Mouse (Mus musculus): ENCODE results near the gene Ndufa9. TPM values are rescaled to one million over a fixed set of nuclear protein-coding genes. Genes with fewer than 3 reads are reported as not detected.
A peak's percentile ranks its signal among the peaks of the same experiment; 100 is the strongest.

Ndufa9 gene
- polyA plus RNA-seq, 1 experiment from 2014 or later: 228 TPM

- no peaks in the 10 kb centered on the region for H3K36me3 ChIP-seq (ENCODE audit: control insufficient read depth, insufficient read depth, low read length)
- ATAC-seq (replicated peaks; ENCODE audit: low FRiP score): no peak
- H3K9ac ChIP-seq (ENCODE audit: low read depth, low read length): no peak overlapping the region
- H3K4me1 ChIP-seq (replicated peaks; ENCODE audit: control insufficient read depth, insufficient read depth, low read length): no peaks in the 10 kb centered on the region
- H3K9me3 ChIP-seq (ENCODE audit: control insufficient read depth, low read length): no peaks in the 10 kb centered on the region
- 59% methylated on average over 5 of the region's 5 CpGs for WGBS
- no peaks in the 10 kb centered on the region; the same call in 1 of the 2 replicates for H3K27me3 ChIP-seq (replicated peaks; ENCODE audit: control insufficient read depth, insufficient read depth, low read length)
- no peak overlapping the region for H3K27ac ChIP-seq (ENCODE audit: low read depth, low read length)
- H3K4me2 ChIP-seq: no peak overlapping the region
- no peak overlapping the region for H3K4me3 ChIP-seq (ENCODE audit: low read depth, low read length)
- no peak for DNase-seq (ENCODE audit: low spot score)
These were observed 64.7 kb downstream of the Ndufa9 start for GRCm38 (mm10) chr6:126784206-126784605.

DNA sequence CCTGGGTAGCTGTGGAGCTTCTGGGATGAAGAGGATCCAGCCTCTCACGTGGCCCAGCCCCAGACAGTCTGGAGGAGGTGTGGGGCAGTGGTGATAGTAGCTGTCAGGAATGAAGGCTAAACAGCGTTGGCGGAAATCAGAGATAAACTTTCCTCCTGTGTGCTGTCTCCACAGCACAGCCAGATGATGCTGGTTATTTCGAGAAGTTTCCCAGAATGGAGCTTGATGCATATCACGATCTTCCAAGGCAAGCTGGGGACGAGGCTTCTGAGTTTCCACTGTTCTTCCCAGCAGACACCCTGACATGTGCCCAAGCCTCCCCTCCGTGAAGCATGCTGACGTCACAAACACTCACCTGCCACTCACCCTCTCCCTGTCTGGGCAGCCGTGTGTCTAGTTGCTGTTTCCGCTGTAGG is 65.3 kb downstream of the Ndufa9 start:
- Histone ChIP-seq H3K36me3 (ENCODE audit: control insufficient read depth, insufficient read depth, low read length) (no peaks in the 10 kb centered on the region), H3K9ac (ENCODE audit: low read depth, low read length) (no peak overlapping the region), H3K4me2 (no peak overlapping the region), H3K9me3 (ENCODE audit: control insufficient read depth, low read length) (no peaks in the 10 kb centered on the region), H3K27ac (ENCODE audit: low read depth, low read length) (no peak overlapping the region), H3K4me3 (ENCODE audit: low read depth, low read length) (no peak overlapping the region), H3K27me3 (replicated peaks; ENCODE audit: control insufficient read depth, insufficient read depth, low read length) (no peaks in the 10 kb centered on the region; the same call in 1 of the 2 replicates), H3K4me1 (replicated peaks; ENCODE audit: control insufficient read depth, insufficient read depth, low read length) (no peaks in the 10 kb centered on the region)
- ATAC-seq (replicated peaks; ENCODE audit: low FRiP score) (no peak), DNase-seq (ENCODE audit: low spot score) (no peak)
- 49% methylated on average over 10 of the region's 10 CpGs for whole genome bisulfite sequencing

GRCm38 (mm10) chr6:126783056-126783455 is 65.9 kb downstream of the Ndufa9 start:
- Histone ChIP-seq H3K4me1 (replicated peaks; ENCODE audit: control insufficient read depth, insufficient read depth, low read length) (no peaks in the 10 kb centered on the region), H3K9me3 (ENCODE audit: control insufficient read depth, low read length) (no peaks in the 10 kb centered on the region), H3K27me3 (replicated peaks; ENCODE audit: control insufficient read depth, insufficient read depth, low read length) (no peaks in the 10 kb centered on the region; the same call in 1 of the 2 replicates), H3K27ac (ENCODE audit: low read depth, low read length) (no peak overlapping the region), H3K36me3 (ENCODE audit: control insufficient read depth, insufficient read depth, low read length) (no peaks in the 10 kb centered on the region), H3K4me2 (no peak overlapping the region), H3K4me3 (ENCODE audit: low read depth, low read length) (no peak overlapping the region), H3K9ac (ENCODE audit: low read depth, low read length) (no peak overlapping the region)
- no peak for DNase-seq (ENCODE audit: low spot score)
- 89% methylated on average over 1 of the region's 1 CpGs for WGBS
- ATAC-seq (replicated peaks; ENCODE audit: low FRiP score): no peak

DNA sequence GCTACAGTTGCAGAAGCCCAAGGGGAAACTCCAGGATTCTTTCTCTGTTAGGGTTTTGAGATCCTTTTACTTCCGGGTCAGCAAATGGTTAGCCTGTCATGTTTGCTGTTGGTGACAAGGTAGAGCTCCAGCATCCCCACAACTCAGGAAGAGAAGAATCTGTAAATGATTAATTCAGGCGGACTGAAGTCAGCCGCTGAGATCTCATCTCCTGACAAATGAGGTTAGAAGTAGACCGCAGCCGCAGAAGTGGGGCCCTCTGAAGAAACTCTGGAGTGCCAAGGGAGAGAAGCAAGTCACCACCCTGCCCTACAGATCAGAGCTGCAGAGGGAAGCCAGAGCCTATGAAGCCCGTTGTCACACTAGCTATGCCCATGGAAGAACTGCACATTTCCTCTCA is 71.0 kb downstream of the Ndufa9 start:
- no peak overlapping the region for H3K27ac ChIP-seq (ENCODE audit: low read depth, low read length)
- H3K9ac ChIP-seq (ENCODE audit: low read depth, low read length): no peak overlapping the region
- 0 out of 2 replicates have a peak, but pooled peaks cover 3% of the 10 kb centered on the region for H3K27me3 ChIP-seq (replicated peaks; ENCODE audit: control insufficient read depth, insufficient read depth, low read length)
- 68% methylated on average over 6 of the region's 6 CpGs for WGBS
- H3K9me3 ChIP-seq (ENCODE audit: control insufficient read depth, low read length): no peaks in the 10 kb centered on the region
- H3K4me3 ChIP-seq (ENCODE audit: low read depth, low read length): no peak overlapping the region
- ATAC-seq (replicated peaks; ENCODE audit: low FRiP score) (no peak), DNase-seq (ENCODE audit: low spot score) (no peak)
- no peak overlapping the region for H3K4me2 ChIP-seq
- H3K36me3 ChIP-seq (ENCODE audit: control insufficient read depth, insufficient read depth, low read length): no peaks in the 10 kb centered on the region
- H3K4me1 ChIP-seq (replicated peaks; ENCODE audit: control insufficient read depth, insufficient read depth, low read length): no peaks in the 10 kb centered on the region

DNA sequence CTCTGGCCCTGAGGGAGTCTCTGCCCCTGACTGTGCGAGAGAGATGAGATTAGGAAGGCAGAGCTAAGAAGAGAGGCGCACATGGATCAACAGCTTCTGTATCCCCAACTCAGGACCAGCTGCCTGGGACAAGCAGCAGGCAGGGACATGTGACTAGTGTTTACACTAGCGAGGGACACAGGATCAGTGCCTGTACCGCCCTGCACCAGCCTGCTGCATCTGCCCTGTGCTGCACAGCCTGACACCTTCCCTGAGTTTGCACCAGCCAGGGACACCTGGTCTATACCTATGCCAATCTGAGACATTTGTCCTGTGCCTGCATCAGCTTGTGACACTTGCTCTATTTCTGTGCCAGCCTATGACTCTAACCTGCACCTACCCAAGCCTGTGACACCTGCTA is 75.1 kb downstream of the Ndufa9 start:
- no peak for DNase-seq (ENCODE audit: low spot score)
- Histone ChIP-seq H3K4me2 (no peak overlapping the region), H3K27me3 (replicated peaks; ENCODE audit: control insufficient read depth, insufficient read depth, low read length) (0 out of 2 replicates have a peak, but pooled peaks cover 3% of the 10 kb centered on the region), H3K4me1 (replicated peaks; ENCODE audit: control insufficient read depth, insufficient read depth, low read length) (no peaks in the 10 kb centered on the region), H3K27ac (ENCODE audit: low read depth, low read length) (no peak overlapping the region), H3K9me3 (ENCODE audit: control insufficient read depth, low read length) (no peaks in the 10 kb centered on the region), H3K9ac (ENCODE audit: low read depth, low read length) (no peak overlapping the region), H3K4me3 (ENCODE audit: low read depth, low read length) (no peak overlapping the region), H3K36me3 (ENCODE audit: control insufficient read depth, insufficient read depth, low read length) (no peaks in the 10 kb centered on the region)
- WGBS: 48% methylated on average over 4 of the region's 4 CpGs
- ATAC-seq (replicated peaks; ENCODE audit: low FRiP score): 0 out of 2 replicates have a peak, but pooled peaks have one; percentile 31

DNA sequence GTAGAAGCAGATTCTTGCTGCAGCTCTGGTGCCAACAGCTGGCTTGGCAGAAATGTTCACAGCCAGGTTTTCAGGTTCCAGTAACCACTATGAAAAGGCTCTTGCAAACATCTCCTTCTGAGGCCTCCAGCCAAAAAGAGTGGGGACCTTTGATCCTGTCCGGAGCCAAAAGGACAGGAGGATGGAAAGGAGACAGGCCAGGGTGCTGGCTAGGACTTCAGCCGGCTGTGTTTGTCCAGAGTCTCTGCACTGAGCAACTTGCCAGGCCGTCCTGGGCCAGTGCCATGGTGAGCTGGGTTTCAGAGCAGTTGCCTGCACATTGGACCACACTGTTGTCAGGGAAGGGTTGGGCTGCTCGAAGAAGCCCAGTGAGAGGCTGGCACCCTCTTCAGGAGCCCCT is 76.6 kb downstream of the Ndufa9 start:
- Histone ChIP-seq H3K27me3 (replicated peaks; ENCODE audit: control insufficient read depth, insufficient read depth, low read length) (0 out of 2 replicates have a peak, but pooled peaks cover 3% of the 10 kb centered on the region), H3K9me3 (ENCODE audit: control insufficient read depth, low read length) (no peaks in the 10 kb centered on the region), H3K4me1 (replicated peaks; ENCODE audit: control insufficient read depth, insufficient read depth, low read length) (no peaks in the 10 kb centered on the region), H3K36me3 (ENCODE audit: control insufficient read depth, insufficient read depth, low read length) (no peaks in the 10 kb centered on the region), H3K9ac (ENCODE audit: low read depth, low read length) (no peak overlapping the region), H3K4me3 (ENCODE audit: low read depth, low read length) (no peak overlapping the region), H3K27ac (ENCODE audit: low read depth, low read length) (no peak overlapping the region), H3K4me2 (no peak overlapping the region)
- WGBS: 64% methylated on average over 4 of the region's 4 CpGs
- DNase-seq (ENCODE audit: low spot score) (no peak), ATAC-seq (replicated peaks; ENCODE audit: low FRiP score) (no peak)

Other genes with a start within 250 kb of the Ndufa9 start
- gene Kcna1, start 202.8 kb downstream of the Ndufa9 start, polyA plus RNA-seq (2014; fragmentation: Nextera tagmentation; extraction: Ambion mirVana): 0.15 and 0.40 TPM in 2 replicates
- gene Kcna6, start 108.5 kb downstream of the Ndufa9 start, polyA plus RNA-seq (2014; fragmentation: Nextera tagmentation; extraction: Ambion mirVana): 1.2 and 1.4 TPM in 2 replicates
- gene Akap3, start 4.0 kb upstream of the Ndufa9 start, polyA plus RNA-seq (2014; fragmentation: Nextera tagmentation; extraction: Ambion mirVana): not detected in 2 replicates
- gene Dyrk4, start 72.7 kb upstream of the Ndufa9 start, polyA plus RNA-seq (2014; fragmentation: Nextera tagmentation; extraction: Ambion mirVana): not detected in 2 replicates
- 85.7 and 95.3 TPM in 2 replicates for gene Rad51ap1, start 90.5 kb upstream of the Ndufa9 start, polyA plus RNA-seq (2014; fragmentation: Nextera tagmentation; extraction: Ambion mirVana)
- gene D6Wsu163e, start 90.8 kb upstream of the Ndufa9 start, polyA plus RNA-seq (2014; fragmentation: Nextera tagmentation; extraction: Ambion mirVana): 20.9 and 27.1 TPM in 2 replicates
- gene Fgf6, start 166.4 kb upstream of the Ndufa9 start, polyA plus RNA-seq (2014; fragmentation: Nextera tagmentation; extraction: Ambion mirVana): 0.08 TPM in 1 of 2 replicates, not detected in the other
- 0.13 and 0.30 TPM in 2 replicates for gene Fgf23, start 223.8 kb upstream of the Ndufa9 start, polyA plus RNA-seq (2014; fragmentation: Nextera tagmentation; extraction: Ambion mirVana)